Mouse (Mus musculus) left cerebral cortex, postnatal 25 days (tissue): ENCODE data around the gene Map7. TPM values are rescaled to one million over a fixed set of nuclear protein-coding genes. Genes with fewer than 3 reads are reported as not detected.

ENCODE experiments used
- DNase-seq, 2 experiments: peaks; one replicate each; pipeline ENCODE4 v3.0.0; 2022; ENCODE audit warnings: low spot score in 2 of 2, mixed read lengths in 1 of 2
- intact Hi-C: fragments of 180-260 bp; cut with DNase I; formaldehyde crosslinking; loops from one replicate; pipeline ENCODE4 v1.15.1; 2025
- total RNA-seq, 2 experiments: library from RNA; stranded (reverse); gene quantifications; 2 replicates each; pipeline ENCODE4 v1.2.3; 2021

Gene Map7
- total RNA-seq, 2 experiments from 2014 or later = 97.9 to 111 TPM

DNA sequence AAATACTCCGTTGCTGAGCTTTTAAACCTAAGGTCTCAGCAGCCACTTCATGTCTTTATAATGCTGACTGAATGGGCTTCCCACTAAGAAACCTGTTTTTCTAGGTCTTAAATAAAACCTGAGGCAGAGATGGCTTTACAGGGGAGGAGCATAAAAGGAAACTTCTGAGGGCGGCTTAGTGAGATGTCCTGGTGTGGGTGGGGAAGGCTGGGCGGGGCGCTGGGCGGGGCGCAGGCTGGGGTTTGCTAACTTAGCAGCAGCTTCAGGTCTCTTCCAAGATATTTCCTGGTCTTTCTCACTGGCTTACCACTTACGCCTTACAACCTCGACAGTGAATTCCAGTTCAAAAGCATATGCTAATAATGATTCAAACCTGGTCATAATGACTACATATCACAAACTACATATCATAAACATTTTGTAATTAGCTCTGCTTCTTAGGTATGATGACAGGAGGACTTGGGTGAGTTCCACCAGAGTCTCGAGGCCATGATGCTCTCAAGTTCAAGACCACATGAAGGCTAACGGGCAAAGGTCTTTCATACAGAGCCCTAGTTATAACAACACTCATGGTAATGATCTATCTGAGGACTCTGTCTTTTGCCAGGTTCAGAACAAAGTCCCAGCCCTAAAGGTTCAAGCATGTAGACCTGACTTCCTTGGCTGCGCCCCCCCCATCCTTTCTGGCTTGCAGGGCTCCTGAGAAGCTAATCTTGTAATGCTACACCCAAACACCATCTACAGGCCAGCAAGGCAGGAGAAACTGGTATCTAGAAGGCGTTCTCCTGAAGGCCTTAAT lies 30.7 kb downstream of the Map7 start:
- DNase-seq = peak in 1 of 2 experiments; percentile 74
- intact Hi-C loops = loop anchor here (2.0 kb wide), 1 partner anchor 30 kb away; the partner anchor contains the start of gene Map7

- DNase-seq = peak in 1 of 2 experiments; percentile 70
- intact Hi-C loops = loop anchor here (1.0 kb wide), 1 partner anchor 18 kb away; no protein-coding TSS in a partner anchor
These were observed 32.9 kb downstream of the Map7 start for GRCm38 (mm10) chr10:20181198-20181597.

GRCm38 (mm10) chr10:20181680-20182399 lies 33.6 kb downstream of the Map7 start:
- intact Hi-C loops = loop anchor here (1.0 kb wide), 1 partner anchor 17 kb away; no protein-coding TSS in a partner anchor
- peak in 1 of 2 experiments; percentile 34 for DNase-seq

DNA sequence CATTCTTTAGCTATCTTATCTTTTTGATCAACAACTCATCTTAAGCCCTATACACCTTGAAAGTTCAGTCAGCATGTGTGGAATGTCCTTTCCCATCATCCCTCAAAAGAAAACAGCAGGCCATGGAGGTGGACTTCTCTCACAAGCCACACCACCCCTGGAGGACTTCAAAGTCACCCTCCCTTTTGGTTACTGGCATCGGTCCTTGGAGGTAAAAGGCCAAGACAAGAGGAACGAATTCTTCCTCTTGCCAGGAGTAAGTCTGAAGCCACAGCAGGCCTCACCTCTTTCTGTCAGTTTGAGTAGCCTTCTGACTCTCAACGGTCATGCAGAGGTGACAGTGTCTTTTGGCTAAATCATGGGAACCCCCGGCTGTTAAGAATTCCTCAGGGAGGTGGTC lies 36.1 kb downstream of the Map7 start:
- no peak for DNase-seq
- intact Hi-C loops = no loop called here

GRCm38 (mm10) chr10:20185264-20185663 lies 37.0 kb downstream of the Map7 start:
- intact Hi-C loops = no loop called here
- DNase-seq = no peak

- intact Hi-C loops = no loop called here
- DNase-seq = no peak
These were observed 37.5 kb downstream of the Map7 start for GRCm38 (mm10) chr10:20185806-20186205.

DNA sequence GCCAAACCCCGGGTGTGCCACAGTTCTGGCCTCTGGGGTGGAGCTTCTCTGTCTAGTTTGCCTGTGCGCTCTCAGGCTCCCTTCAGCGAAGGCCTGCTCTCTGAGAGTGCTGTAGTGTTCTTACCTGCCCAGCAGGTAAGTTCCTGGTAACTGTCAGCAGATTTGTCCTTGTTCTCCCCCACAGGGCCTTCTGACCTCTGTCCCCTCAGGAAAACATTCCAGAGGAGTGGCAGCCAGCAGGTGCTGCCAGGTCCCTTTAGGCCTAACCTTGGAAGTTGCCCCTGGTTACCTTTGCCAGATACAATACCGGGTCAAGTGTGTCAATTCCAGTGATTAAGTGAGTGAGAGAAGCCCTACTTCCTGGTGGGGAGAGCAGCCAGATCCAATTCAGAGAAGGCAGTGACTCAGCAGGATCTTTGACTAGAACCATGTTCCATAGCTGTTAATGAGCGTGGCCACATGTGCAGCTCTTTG lies 38.6 kb downstream of the Map7 start:
- no peak for DNase-seq
- intact Hi-C loops = no loop called here

GRCm38 (mm10) chr10:20190139-20190747 lies 42.0 kb downstream of the Map7 start:
- DNase-seq = no peak
- intact Hi-C loops = no loop called here

DNA sequence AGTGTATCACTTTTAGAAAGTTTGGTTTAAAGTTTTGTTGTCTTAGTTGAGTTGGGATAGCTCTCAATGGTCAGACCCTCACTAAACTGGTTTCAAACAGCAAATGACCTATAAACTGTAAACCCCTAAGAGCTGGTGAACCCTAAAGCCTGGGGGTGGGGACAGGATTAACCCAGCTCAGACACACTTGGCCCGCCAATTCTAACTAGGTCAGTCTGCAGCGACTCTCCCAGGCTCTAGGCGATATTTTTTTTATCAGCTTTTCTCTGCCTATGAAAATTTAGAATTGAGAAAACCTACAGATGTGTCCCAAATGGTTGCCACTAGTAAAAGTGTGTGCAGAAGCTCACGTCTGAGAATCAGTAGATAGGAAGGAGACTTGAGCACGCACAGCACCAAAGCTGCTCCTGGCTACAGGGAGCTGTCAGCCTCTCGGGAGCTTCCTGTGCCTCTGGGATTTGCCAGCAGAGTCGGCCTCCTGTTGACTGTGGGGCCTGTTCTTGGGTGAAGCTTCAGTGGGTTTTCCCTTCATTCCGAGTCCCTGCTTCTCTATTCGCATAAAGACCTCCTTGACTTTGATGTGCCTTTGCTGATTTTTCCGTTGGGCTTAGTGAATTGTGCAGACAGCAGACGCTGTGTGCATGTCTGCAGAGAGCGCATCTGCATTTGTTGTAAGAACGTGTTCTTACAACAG lies 46.7 kb downstream of the Map7 start:
- intact Hi-C loops = no loop called here
- DNase-seq = no peak

DNA sequence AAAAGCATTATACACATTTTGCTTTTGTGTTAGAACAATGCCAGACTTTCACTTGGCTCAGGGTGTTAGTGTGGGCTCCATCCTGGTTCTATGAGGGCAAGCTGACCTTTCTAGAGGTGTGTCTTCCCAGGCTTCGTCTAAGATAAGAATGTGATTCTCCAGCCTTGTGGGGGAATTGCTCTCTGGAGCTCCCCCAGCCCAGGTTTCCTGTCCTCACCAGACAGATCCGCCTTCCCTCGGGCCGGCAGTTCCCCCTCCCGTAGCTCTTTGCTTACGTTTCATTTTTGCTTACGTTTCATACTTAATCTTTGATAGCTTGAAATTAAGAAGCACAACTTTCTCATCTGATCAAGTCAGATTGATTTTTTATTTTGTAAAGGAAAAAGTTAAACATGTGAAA lies 48.8 kb downstream of the Map7 start:
- DNase-seq = no peak
- intact Hi-C loops = no loop called here

DNA sequence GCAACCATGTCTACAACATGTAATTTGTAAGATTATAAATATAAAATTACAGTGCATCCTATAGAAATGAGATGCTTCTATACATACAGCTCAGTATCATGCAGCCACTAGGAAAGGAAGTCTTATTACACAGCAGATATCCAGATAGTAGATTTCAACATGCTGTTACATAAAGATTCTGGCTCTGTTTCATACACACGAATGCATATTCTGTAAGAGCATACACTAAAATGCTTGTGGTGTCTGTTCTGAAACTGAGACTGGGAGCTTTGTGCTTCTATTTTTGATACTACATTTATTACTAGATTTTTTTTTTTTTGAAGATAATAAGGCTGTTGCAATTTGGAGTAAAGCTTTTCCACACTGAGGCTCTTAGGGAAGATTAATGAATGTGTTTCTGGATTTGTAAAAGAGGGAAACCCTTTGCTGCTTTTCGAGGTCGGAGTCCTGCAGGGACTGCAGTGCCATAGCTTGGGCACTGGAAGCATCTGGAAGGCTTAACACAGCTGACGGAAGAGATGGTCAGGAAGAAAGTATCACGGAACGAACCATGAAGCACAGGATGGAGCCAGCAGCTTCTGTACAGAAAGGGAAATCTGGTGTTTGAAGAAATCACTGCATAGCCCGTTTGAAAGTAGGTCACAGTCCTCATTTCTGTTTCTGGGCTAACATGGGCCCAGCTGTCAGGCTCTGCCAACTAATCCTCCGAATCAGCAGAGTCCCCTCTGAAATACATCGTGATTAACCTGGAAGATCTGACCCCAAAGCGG lies 50.9 kb downstream of the Map7 start:
- intact Hi-C loops = loop anchor here (1.0 kb wide), 1 partner anchor 18 kb away; no protein-coding TSS in a partner anchor
- DNase-seq = peak in 1 of 2 experiments; percentile 62

DNA sequence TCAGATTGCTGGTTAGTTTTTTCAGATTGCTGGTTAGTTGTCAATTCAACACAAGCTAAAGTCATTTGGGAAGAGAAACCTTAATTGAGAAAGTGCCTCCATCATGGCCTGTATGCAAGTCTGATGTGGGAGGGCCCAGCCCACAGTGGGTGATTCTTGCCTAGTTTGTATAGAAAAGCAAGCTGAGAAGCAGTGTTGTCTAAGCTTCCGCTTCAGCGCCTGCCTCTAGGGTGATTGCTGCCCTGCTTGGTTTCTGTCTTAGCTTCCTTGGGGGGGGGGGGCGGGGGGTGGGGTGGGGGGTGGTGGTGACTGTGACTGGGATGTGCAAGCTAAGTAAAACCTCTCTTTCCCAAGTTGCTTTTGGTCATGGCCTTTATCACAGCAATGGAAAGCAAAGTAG lies 53.0 kb downstream of the Map7 start:
- peak in 1 of 2 experiments; percentile 41 for DNase-seq
- intact Hi-C loops = no loop called here

DNA sequence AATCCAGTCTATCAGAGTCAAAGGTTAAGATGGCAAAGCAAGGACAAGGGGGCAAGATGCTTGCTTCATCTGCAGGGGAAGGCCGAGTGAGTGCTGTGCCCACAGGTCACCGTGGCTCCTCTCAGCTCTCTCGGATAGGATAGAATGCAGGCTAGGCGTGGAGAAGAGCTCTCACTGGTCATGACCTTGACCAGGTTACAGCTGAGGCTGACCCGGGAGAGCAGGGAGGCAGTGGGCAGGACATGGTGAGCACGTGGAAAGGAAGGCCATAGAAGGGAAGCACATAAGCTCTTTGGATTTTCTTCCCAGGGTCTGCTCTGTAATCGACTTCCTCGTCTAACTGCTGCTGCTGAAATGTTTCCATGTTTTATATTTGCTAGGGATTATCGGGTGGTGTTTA lies 53.9 kb downstream of the Map7 start:
- no peak for DNase-seq
- intact Hi-C loops = no loop called here

GRCm38 (mm10) chr10:20202818-20203217 lies 54.5 kb downstream of the Map7 start:
- intact Hi-C loops = loop anchor here (1.0 kb wide), 1 partner anchor 36 kb away; no protein-coding TSS in a partner anchor
- DNase-seq = peak in 1 of 2 experiments; percentile 47

- intact Hi-C loops = loop anchor here (1.0 kb wide), 1 partner anchor 36 kb away; no protein-coding TSS in a partner anchor
- DNase-seq = no peak
These were observed 55.2 kb downstream of the Map7 start for GRCm38 (mm10) chr10:20203502-20203901.

GRCm38 (mm10) chr10:20204696-20205431 lies 56.6 kb downstream of the Map7 start:
- DNase-seq = no peak
- intact Hi-C loops = no loop called here

- intact Hi-C loops = no loop called here
- DNase-seq = no peak
These were observed 58.7 kb downstream of the Map7 start for GRCm38 (mm10) chr10:20206966-20207365.
